Mouse (Mus musculus) layer of hippocampus, postnatal 25 days (tissue): ENCODE results near the gene Hoxa4. TPM values are rescaled to one million over a fixed set of nuclear protein-coding genes. Genes with fewer than 3 reads are reported as not detected.

Source experiments
- DNase-seq, 2 experiments: peaks; one replicate each; pipeline ENCODE4 v3.0.0; 2022; ENCODE audit warnings: mixed read lengths in 2 of 2, low spot score in 1 of 2; ENCODE audit errors: extremely low spot score in 1 of 2
- total RNA-seq, 2 experiments: library from RNA; stranded (reverse); gene quantifications; 2 replicates each; pipeline ENCODE4 v1.2.3; 2021

The Hoxa4 gene
- not detected for total RNA-seq

- no peak for DNase-seq
Observed at GRCm38 (mm10) chr6:52190906-52191810, at the start of gene Hoxa4. Hoxa4 (minus strand) TSS chr6:52191753.

DNA sequence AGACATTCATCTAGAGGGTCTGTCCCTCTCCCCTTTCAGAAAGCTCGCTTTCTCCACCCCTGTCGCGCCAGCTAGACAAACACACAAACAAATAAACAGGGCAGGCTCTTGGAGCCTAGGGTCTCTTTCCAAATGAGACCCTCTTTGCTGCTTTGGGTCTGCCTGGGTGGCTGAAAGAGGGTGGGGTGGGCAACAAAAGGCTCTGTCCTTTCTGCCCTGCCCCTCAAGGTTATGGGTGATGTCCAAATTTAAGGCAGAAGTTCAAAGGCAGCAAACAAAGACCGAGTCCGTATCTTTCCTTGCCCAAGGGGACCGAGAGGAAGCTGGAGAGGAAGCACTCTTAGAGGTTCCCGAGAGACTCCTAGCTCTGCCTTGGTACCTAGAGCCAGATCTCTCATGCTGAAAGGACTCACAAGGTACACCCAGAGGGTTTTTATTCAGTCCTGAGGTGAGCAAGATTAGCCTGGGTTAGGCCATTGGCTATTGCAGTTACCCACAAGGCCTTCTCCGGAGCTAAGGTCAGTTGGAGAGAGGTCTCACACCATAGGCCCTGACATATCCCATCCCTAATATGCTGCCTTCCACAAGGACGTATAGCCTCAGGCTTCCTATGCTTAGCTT is 49.6 kb upstream of the Hoxa4 start:
- DNase-seq = no peak

DNA sequence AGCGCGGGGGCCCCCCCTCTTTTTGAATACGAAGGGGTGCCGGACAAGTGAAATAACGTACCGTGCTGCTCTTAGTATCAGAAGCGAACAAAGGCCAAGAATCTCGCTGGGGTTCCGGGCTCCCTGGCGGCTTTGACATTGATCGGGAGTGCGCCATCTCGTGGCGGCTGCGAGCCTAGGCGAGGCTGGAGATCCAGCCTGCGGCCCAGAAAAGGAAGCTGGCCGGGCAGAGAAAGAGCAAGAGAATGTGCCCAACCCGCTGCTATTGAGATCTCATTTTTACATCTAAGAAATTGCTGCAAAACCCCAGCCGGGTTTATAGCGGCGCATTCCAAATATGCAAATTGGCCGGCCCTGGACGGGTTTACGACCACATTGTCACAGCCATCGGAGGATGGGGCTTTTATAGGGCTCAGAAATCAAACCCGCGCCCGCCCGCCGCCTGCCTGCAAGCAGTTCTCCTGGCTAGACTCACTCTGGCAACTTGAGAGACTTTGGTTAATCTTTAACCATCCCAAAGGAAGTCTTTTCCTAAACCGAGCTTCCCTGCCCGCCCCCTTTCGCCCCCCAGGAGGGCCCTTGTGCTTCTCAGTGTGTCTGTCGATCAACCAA is 48.9 kb upstream of the Hoxa4 start, which contains the start of gene Hoxa10:
TSS of gene Hoxa10 (minus strand) at position 466 of the 612 bp plus-strand sequence.
- peak in 1 of 2 experiments; percentile 50 for DNase-seq

DNA sequence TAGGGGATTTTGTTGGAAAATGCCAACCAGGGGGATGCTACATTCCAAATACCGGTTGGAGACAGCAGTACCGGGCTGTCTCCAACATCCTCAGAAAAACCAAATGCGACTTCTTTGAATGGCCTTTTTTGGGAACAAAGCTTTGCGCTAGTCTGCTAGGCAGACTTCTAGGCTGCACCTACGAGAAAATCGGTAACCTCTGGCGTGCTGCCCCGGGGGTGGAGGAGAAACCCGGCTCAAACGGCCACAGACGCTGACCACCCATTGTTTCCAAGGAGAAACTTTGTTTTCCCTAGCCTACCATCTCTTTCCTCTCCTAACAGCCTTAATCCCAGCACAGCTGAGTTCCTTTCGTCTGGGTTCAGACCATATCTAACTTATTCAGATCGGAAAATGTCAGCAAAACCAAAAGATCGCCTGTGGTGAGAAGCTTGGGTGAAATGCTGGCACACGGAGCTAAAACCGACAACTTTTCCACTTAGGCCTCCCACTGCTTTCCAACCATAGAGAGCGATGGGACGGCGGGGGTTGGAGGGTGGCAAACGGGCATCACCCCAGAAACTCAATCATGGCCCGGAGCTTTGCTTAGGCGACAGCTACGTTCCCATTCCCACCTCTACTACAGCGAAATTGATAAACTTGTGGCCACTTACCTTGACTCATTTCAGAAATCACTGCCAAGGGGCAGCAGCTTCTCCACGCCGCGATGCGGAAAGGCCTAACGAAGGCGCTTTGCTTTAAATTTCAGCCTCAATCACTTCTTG is 48.3 kb upstream of the Hoxa4 start:
- DNase-seq = no peak

DNA sequence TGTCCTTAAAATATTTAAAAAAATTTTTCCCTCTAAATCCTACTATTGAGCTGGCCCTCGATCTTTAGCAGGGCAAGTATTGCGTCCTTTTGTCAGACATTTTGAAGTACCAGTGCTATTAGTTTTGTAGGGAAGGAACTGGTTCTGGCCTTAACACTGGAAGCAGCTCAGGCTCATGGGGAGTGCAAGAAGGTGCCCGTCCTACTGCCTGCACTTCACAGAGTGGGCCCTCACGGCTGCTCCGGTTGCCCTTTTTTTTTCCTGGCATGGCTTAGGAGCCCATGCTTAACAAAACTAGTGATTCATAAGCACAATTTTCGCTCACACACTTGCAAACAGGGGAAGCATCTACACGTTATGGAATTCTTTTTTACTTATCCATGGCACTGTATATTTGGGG is 47.4 kb upstream of the Hoxa4 start:
- DNase-seq = no peak

GRCm38 (mm10) chr6:52238155-52238545 is 46.6 kb upstream of the Hoxa4 start:
- DNase-seq = no peak

- DNase-seq = no peak
Observed at GRCm38 (mm10) chr6:52237346-52238154, 46.0 kb upstream of the Hoxa4 start.

- no peak for DNase-seq
Observed at GRCm38 (mm10) chr6:52236806-52237205, 45.3 kb upstream of the Hoxa4 start.

- DNase-seq = no peak
Observed at GRCm38 (mm10) chr6:52235866-52236265, 44.3 kb upstream of the Hoxa4 start.

GRCm38 (mm10) chr6:52235267-52235666 is 43.7 kb upstream of the Hoxa4 start:
- DNase-seq = no peak

DNA sequence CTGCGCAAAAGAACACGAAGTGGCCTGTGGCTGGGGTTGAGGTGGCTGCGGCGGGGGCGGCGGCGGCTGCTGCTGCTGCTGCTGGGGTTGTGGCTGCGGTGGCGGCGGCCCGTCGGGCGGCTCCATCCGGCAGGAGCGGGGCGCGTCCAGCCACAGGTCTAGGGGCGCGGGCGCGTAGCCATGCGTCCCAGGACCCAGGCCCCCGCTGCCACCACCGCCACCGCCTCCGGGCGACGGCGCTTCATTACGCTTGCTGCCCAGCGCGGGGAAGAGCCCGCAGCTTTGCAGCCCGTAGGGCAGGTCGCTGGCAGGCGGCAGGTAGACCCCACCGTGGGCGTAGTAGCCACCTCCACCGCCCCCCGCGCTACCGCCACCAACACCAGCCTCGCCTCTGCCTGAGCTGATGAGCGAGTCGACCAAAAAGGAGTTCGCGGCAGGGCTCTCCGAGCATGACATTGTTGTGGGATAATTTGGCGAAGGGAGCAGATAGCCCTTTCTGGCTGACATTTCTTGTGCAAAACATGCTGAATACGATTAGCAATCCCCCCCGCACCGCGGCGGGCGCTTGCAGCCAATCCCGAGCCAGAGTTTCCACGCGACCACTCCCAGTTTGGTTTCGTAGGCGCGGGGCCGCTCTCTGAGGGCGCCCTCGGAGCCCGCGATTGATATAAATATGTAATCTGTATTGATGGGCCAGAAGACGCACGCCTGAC is 43.0 kb upstream of the Hoxa4 start:
- no peak for DNase-seq

DNA sequence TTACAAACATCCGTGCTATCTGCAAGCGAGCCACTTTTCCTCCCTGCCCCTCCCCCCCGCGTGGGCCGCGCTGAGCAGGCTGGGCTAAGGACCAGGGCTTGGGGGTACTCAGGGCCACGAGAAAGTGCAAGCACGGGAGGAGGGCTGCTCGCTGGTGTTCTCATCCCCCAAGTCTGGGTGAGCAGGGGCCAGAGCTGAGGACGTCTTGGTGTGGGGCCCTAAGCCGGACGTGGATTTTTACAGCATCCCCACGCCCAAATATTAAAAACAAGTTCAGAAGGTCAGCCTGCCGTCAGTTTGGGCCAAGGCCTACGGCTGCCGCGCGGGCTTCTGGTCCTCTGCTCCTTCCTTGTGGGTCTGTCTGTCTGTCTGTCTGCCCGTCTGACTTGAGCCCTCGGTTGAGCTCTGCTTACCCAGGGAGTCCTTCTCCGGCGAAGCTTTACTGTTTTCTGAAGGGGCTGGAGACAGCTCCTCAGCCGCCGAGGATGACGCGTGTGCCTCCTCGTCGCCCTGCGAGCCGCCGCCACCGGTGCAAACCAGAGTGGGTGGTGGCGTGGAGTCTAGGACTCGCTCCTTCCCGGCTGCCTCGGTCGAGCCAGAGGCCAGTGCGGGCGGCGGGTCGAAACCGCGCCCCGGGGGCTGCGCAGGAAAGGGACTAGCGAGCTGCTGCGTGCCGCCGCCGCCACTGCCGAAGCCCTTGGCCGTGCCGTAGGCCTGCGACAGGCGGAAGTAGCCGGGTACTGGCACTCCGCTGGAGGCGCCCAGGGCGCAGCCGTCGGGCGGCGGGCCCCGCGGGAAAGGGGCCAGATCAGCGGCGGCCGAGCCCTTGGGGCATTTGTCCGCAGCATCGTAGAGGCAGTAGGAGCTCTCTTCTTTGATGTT is 42.2 kb upstream of the Hoxa4 start:
- DNase-seq = no peak

DNA sequence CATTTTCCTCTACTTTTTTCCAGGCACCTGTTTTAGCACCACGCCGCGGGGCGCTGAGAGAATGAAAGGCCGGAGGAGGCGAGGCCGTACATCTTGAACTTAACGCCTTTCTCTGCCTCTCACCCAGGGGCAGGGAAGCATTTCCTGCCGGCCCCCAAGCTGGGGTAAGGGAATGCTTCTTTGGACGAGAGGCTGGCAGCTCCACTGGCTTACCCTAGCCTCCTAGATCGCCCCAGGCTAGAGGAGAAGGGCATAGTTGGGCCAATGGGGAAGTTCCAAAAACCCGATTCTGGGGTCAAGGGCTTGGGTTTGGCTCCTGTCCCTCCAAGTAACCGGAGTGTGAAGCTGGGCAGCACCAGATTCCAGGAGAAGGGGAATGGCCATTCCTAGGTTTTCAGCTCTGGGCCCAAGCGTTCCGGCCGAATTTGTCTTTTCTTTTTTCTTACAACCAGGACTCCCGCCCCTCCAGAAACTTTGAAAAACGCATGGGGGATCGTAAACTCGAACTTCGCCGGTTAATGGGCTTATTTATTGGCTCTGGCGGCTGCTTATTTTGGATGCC is 41.5 kb upstream of the Hoxa4 start:
- DNase-seq = no peak

DNA sequence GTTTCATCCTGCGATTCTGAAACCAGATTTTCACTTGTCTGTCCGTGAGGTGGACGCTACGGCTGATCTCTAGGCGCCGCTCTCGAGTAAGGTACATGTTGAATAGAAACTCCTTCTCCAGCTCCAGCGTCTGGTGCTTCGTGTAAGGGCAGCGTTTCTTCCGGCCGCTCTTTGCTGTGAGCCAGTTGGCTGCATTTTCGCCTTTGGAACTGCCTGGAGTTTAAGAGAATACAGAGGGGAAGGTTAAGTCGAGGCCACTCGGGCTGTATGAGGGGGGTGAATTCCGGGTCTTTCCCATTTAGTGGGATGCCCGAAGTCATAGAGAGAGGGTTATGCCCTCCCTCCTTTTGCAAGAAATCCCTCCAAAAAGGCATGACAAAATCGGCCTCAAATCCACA is 41.0 kb upstream of the Hoxa4 start:
- DNase-seq = no peak

DNA sequence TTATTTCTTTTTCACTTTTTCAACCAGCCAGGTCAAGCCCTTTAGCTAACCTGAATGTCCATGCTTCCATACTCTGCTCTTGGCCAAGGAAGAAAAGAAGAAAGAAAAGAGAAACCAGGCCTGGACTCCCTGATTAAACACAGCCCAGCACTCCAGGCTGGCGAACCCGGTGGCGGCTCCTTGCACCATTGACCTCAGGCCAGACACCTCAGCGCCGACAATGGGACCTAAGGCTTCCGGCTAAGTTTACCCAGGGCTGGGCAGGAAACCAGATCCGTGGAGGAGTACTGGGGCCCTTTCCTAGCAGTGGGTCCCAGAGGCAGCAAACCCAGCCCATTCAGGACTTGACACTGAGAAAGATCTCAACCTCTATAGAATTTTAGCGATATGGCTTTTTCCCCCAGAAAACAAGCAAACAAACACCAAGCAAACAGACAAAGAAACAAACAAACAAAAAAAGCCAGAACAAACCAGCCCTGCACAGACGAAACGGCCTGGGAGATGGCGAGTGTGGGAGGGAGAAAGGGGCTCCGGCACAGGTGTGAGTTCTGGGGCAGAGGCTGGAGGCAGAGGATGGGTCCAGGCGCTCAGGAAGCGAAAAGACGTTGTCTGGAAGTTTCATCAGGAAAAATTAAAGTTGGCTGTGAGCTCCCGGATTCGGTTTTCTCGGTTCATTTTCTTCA is 40.5 kb upstream of the Hoxa4 start:
- no peak for DNase-seq

DNA sequence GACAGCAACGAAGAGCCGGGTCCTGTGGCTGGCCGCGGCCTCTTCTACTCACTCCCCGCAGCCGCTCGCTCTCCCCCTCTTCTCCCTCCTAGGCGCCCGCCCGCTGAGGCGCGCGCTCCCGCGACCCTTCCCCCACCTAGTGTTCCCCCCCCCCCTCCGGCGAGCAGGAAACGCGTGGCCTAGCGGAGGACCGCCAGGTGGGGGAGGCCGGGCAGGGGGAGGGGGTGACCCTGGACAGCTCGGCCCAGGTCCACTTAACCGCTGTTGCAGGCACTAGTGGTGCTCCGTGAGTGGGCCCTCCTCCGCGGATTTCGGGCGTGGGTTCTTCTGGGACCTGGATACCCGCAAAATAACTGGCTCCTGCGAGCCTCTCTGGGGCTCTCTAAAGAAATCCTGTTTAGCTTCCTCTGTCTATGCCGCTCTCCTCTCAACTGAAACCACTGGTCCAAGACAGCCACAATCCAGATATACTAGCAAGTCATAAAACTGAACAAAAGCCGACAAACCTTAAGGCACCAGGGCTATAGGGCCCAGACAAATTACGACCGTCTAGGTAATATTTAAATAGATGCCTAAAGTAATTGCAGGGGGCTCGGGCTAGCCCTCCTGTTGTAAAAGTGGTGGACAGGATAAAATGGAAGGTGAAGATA is 39.1 kb upstream of the Hoxa4 start, which contains the start of gene Hoxa9:
TSS of gene Hoxa9 (minus strand) at position 574 of the 650 bp plus-strand sequence.
- no peak for DNase-seq
